Mouse (Mus musculus): Measurements from ENCODE around the gene Lgals2.

DNA sequence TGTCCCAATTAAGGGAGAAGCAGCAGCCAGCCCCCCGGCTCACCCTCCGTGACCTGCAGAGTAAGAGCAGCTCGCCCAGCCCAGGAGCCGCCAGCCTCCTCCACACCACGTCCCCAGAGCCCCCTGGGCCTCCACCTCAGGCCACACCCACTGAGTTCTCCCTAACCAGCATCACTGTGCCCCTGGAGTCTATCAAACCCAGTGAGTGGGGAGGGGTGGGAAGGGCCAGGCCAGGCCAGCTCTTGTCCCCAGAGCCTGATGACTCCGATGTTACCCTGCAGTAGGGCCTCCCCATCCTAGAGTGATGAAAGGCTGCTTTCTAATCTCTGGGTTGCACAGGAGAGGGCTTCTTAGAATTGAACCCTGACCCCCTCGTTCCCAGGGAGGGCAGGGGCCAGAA lies 37.1 kb upstream of the Lgals2 start:
- TF ChIP-seq CTCF (IDR thresholded peaks at IDR 0.05; ENCODE audit: low read depth) (no peak), EP300 (IDR thresholded peaks at IDR 0.05; ENCODE audit: low read depth) (no peak)

All from heart, postnatal 0 days (tissue).